Mouse (Mus musculus): ENCODE measurements around the gene Pax5.
A peak's percentile ranks its signal among the peaks of the same experiment; 100 is the strongest.
"Not testable (repeated sequence)": the region's sequence is repeated elsewhere in the genome, so short reads cannot be mapped to it uniquely, and the experiment has no call there.

The Pax5 gene

GRCm38 (mm10) chr4:44709740-44710700, at the start of gene Pax5:
Gene Pax5, minus strand, starts transcription at chr4:44710487.
- DNase-seq (ENCODE audit: low read depth, low spot score): no peak

- not testable (repeated sequence) for DNase-seq (ENCODE audit: low read depth, low spot score)
Observed at GRCm38 (mm10) chr4:44757131-44757530, 46.8 kb upstream of the Pax5 start.

GRCm38 (mm10) chr4:44756134-44756951, 46.1 kb upstream of the Pax5 start:
- peak; percentile 98 for DNase-seq (ENCODE audit: low read depth, low spot score)

- DNase-seq (ENCODE audit: low read depth, low spot score): no peak
Observed at GRCm38 (mm10) chr4:44755553-44756133, 45.4 kb upstream of the Pax5 start, which contains the start of gene Zcchc7. Gene Zcchc7, plus strand, starts transcription at chr4:44755877.

- DNase-seq (ENCODE audit: low read depth, low spot score): no peak
Observed at GRCm38 (mm10) chr4:44740471-44740870, 30.2 kb upstream of the Pax5 start.

- DNase-seq (ENCODE audit: low read depth, low spot score): no peak
Observed at GRCm38 (mm10) chr4:44721237-44721636, 10.9 kb upstream of the Pax5 start.

- no peak for DNase-seq (ENCODE audit: low read depth, low spot score)
Observed at GRCm38 (mm10) chr4:44720046-44720445, 9.8 kb upstream of the Pax5 start.

- no peak for DNase-seq (ENCODE audit: low read depth, low spot score)
Observed at GRCm38 (mm10) chr4:44717676-44718075, 7.4 kb upstream of the Pax5 start.

- no peak for DNase-seq (ENCODE audit: low read depth, low spot score)
Observed at GRCm38 (mm10) chr4:44716391-44716790, 6.1 kb upstream of the Pax5 start.

GRCm38 (mm10) chr4:44715621-44716160, 5.4 kb upstream of the Pax5 start:
- no peak for DNase-seq (ENCODE audit: low read depth, low spot score)

GRCm38 (mm10) chr4:44714111-44714621, 3.9 kb upstream of the Pax5 start:
- no peak for DNase-seq (ENCODE audit: low read depth, low spot score)

GRCm38 (mm10) chr4:44713554-44714051, 3.3 kb upstream of the Pax5 start:
- DNase-seq (ENCODE audit: low read depth, low spot score): no peak

GRCm38 (mm10) chr4:44712786-44713553, 2.7 kb upstream of the Pax5 start:
- DNase-seq (ENCODE audit: low read depth, low spot score): no peak

GRCm38 (mm10) chr4:44712051-44712700, 1.9 kb upstream of the Pax5 start:
- DNase-seq (ENCODE audit: low read depth, low spot score): no peak

- DNase-seq (ENCODE audit: low read depth, low spot score): no peak
Observed at GRCm38 (mm10) chr4:44711136-44711900, 1.0 kb upstream of the Pax5 start.

GRCm38 (mm10) chr4:44710701-44711097, 412 bp upstream of the Pax5 start:
- DNase-seq (ENCODE audit: low read depth, low spot score): no peak

GRCm38 (mm10) chr4:44709091-44709695, 1.1 kb downstream of the Pax5 start:
- no peak for DNase-seq (ENCODE audit: low read depth, low spot score)

- DNase-seq (ENCODE audit: low read depth, low spot score): no peak
Observed at GRCm38 (mm10) chr4:44708311-44708710, 2.0 kb downstream of the Pax5 start.

- DNase-seq (ENCODE audit: low read depth, low spot score): no peak
Observed at GRCm38 (mm10) chr4:44706865-44707264, 3.4 kb downstream of the Pax5 start.
